In genomic region chr10:84393405-84393804, GRCm38 (mm10) we compare ENCODE assay signal across 16 mouse cellular contexts. TPM values are rescaled to one million over a fixed set of nuclear protein-coding genes. Genes with fewer than 3 reads are reported as not detected.
DNase-seq lines count a peak whose midpoint lies in the region; ATAC-seq and TF ChIP-seq lines count a peak whose summit lies in the region.
"Had no signal": no experiment of that assay in that cellular context is flagged by ENCODE, and none has a peak within 500 bp of the region (broad histone marks: within the 10 kb centered on the region; RNA-seq: fewer than 3 reads in every experiment).

No protein-coding gene starts in this region.

- peak; percentile 13 for DNase-seq in gastrocnemius, adult 2 months
- DNase-seq in gastrocnemius, postnatal 4 days (ENCODE audit: low spot score in 2 of 2), result no peak
- no peak for DNase-seq in hindbrain, embryonic 11.5 days (ENCODE audit: low spot score)
- DNase-seq in midbrain, embryonic 14.5 days, result no peak
- DNase-seq in stomach, postnatal 0 days (ENCODE audit: low spot score), result no peak
- DNase-seq: adrenal gland, postnatal 25 days; gastrocnemius, postnatal 14 days; right cerebral cortex, postnatal 25 days; thymus, postnatal 14 days had no signal

- no peak overlapping the region for H3ac ChIP-seq in myocyte (ENCODE audit: control insufficient read depth, insufficient read length)

- TF ChIP-seq CTCF in gastrocnemius, adult 2 months (IDR thresholded peaks at IDR 0.05), result no peak
- TF ChIP-seq CTCF in stomach, postnatal 0 days (IDR thresholded peaks at IDR 0.05; ENCODE audit: low read depth), result no peak

- H3K9ac ChIP-seq in hindbrain, embryonic 13.5 days, result peak overlapping the region; percentile 19; the same call in 1 of the 2 replicates
- H3K9ac ChIP-seq in hindbrain, embryonic 11.5 days (ENCODE audit: low read depth, low read length), result no peak overlapping the region
- no peak overlapping the region for H3K9ac ChIP-seq in midbrain, embryonic 14.5 days (replicated peaks; ENCODE audit: low read length)
- no peak overlapping the region for H3K9ac ChIP-seq in midbrain, embryonic 16.5 days (ENCODE audit: low read depth, low read length)
- H3K9ac ChIP-seq in stomach, postnatal 0 days (ENCODE audit: low read length), result no peak overlapping the region
- H3K9ac ChIP-seq: liver, embryonic 14.5 days had no signal

- TF ChIP-seq POLR2A in myocyte (IDR thresholded peaks at IDR 0.05; ENCODE audit: insufficient read length, low read depth), result no peak

- intact Hi-C loops in gastrocnemius, adult 2 months (cut with DNase I), result no loop called here

- ATAC-seq in hindbrain, embryonic 13.5 days (ENCODE audit: low FRiP score), result no peak
- ATAC-seq in hindbrain, embryonic 11.5 days (ENCODE audit: low FRiP score), result no peak
- ATAC-seq in midbrain, embryonic 14.5 days (ENCODE audit: low FRiP score, low TSS enrichment), result no peak
- ATAC-seq in midbrain, embryonic 16.5 days, result no peak
- ATAC-seq in stomach, postnatal 0 days (ENCODE audit: low FRiP score, low TSS enrichment), result no peak
- ATAC-seq: activated CD4-positive, CD25-positive, alpha-beta regulatory T cell, adult 4 months; inflammation-experienced regulatory T-cells, adult 6 months had no signal

- no peaks in the 10 kb centered on the region for H3K9me3 ChIP-seq in hindbrain, embryonic 13.5 days
- no peaks in the 10 kb centered on the region for H3K9me3 ChIP-seq in hindbrain, embryonic 11.5 days (ENCODE audit: control insufficient read depth, low read length)
- no peaks in the 10 kb centered on the region for H3K9me3 ChIP-seq in midbrain, embryonic 14.5 days (ENCODE audit: control insufficient read depth, low read length)
- no peaks in the 10 kb centered on the region for H3K9me3 ChIP-seq in midbrain, embryonic 16.5 days (replicated peaks; ENCODE audit: control insufficient read depth, low read length, poor library complexity, severe bottlenecking)
- no peaks in the 10 kb centered on the region for H3K9me3 ChIP-seq in stomach, postnatal 0 days (ENCODE audit: control insufficient read depth, low read length)

- no peaks in the 10 kb centered on the region for H3K27me3 ChIP-seq in hindbrain, embryonic 13.5 days
- no peaks in the 10 kb centered on the region for H3K27me3 ChIP-seq in hindbrain, embryonic 11.5 days (ENCODE audit: control insufficient read depth, insufficient read depth, low read length)
- H3K27me3 ChIP-seq in midbrain, embryonic 14.5 days (ENCODE audit: control insufficient read depth, insufficient read depth, low read length), result no peaks in the 10 kb centered on the region
- H3K27me3 ChIP-seq in midbrain, embryonic 16.5 days (ENCODE audit: control insufficient read depth, insufficient read depth, low read depth, low read length), result no peaks in the 10 kb centered on the region
- no peaks in the 10 kb centered on the region for H3K27me3 ChIP-seq in myocyte (ENCODE audit: control insufficient read depth, insufficient read depth, insufficient read length)
- no peaks in the 10 kb centered on the region for H3K27me3 ChIP-seq in stomach, postnatal 0 days (ENCODE audit: control insufficient read depth, insufficient read depth, low read length)
- H3K27me3 ChIP-seq: Patski had no signal

- H3K4me3 ChIP-seq in gastrocnemius, adult 2 months, result no peak overlapping the region
- H3K4me3 ChIP-seq in hindbrain, embryonic 13.5 days, result no peak overlapping the region
- no peak overlapping the region for H3K4me3 ChIP-seq in hindbrain, embryonic 11.5 days (ENCODE audit: low read depth, low read length)
- no peak overlapping the region for H3K4me3 ChIP-seq in midbrain, embryonic 14.5 days (replicated peaks; ENCODE audit: low read depth, low read length)
- no peak overlapping the region for H3K4me3 ChIP-seq in midbrain, embryonic 16.5 days (ENCODE audit: low read depth, low read length)
- H3K4me3 ChIP-seq in myocyte, result no peak overlapping the region
- H3K4me3 ChIP-seq in stomach, postnatal 0 days (ENCODE audit: low read depth, low read length), result no peak overlapping the region

- no peak overlapping the region for H3K27ac ChIP-seq in gastrocnemius, adult 2 months
- no peak overlapping the region for H3K27ac ChIP-seq in hindbrain, embryonic 13.5 days
- H3K27ac ChIP-seq in hindbrain, embryonic 11.5 days (ENCODE audit: low read depth, low read length), result no peak overlapping the region
- 0 out of 2 replicates have a peak overlapping the region, but pooled peaks have one; percentile 9 for H3K27ac ChIP-seq in midbrain, embryonic 14.5 days (replicated peaks; ENCODE audit: low read depth, low read length)
- no peak overlapping the region for H3K27ac ChIP-seq in midbrain, embryonic 16.5 days (ENCODE audit: low read length)
- H3K27ac ChIP-seq in stomach, postnatal 0 days (replicated peaks), result no peak overlapping the region
- H3K27ac ChIP-seq: liver, embryonic 14.5 days had no signal

- peaks cover under 1% of the 10 kb centered on the region for H3K79me2 ChIP-seq in myocyte (ENCODE audit: control insufficient read depth, insufficient read depth)

- peaks cover 8% of the 10 kb centered on the region; the same call in 1 of the 2 replicates for H3K36me3 ChIP-seq in hindbrain, embryonic 13.5 days
- no peaks in the 10 kb centered on the region for H3K36me3 ChIP-seq in hindbrain, embryonic 11.5 days (ENCODE audit: control insufficient read depth, insufficient read depth, low read length)
- peaks cover 14% of the 10 kb centered on the region for H3K36me3 ChIP-seq in midbrain, embryonic 14.5 days (ENCODE audit: control insufficient read depth, insufficient read depth, low read length)
- H3K36me3 ChIP-seq in midbrain, embryonic 16.5 days (ENCODE audit: control insufficient read depth, insufficient read depth, low read length), result no peaks in the 10 kb centered on the region
- no peaks in the 10 kb centered on the region for H3K36me3 ChIP-seq in myocyte (ENCODE audit: control insufficient read depth, insufficient read depth)
- H3K36me3 ChIP-seq in stomach, postnatal 0 days (ENCODE audit: control insufficient read depth, insufficient read depth, low read length), result no peaks in the 10 kb centered on the region

- WGBS in hindbrain, embryonic 13.5 days, result 76% methylated on average over 9 of the region's 9 CpGs
- WGBS in hindbrain, embryonic 11.5 days, result 83% methylated on average over 9 of the region's 9 CpGs
- WGBS in midbrain, embryonic 14.5 days, result 82% methylated on average over 9 of the region's 9 CpGs
- WGBS in midbrain, embryonic 16.5 days, result 73% methylated on average over 9 of the region's 9 CpGs
- WGBS in stomach, postnatal 0 days, result 58% methylated on average over 9 of the region's 9 CpGs

- TF ChIP-seq EP300 in stomach, postnatal 0 days (optimal IDR thresholded peaks at IDR 0.05), result no peak

- H3K4me2 ChIP-seq in hindbrain, embryonic 13.5 days, result no peak overlapping the region
- no peak overlapping the region for H3K4me2 ChIP-seq in hindbrain, embryonic 11.5 days (replicated peaks; ENCODE audit: low read depth, low read length)
- no peak overlapping the region for H3K4me2 ChIP-seq in midbrain, embryonic 14.5 days (ENCODE audit: low read length)
- H3K4me2 ChIP-seq in midbrain, embryonic 16.5 days (ENCODE audit: low read length), result no peak overlapping the region
- peak overlapping the region; percentile 75 for H3K4me2 ChIP-seq in myocyte (ENCODE audit: low read depth)
- no peak overlapping the region for H3K4me2 ChIP-seq in stomach, postnatal 0 days (replicated peaks; ENCODE audit: low read depth)

- H3K4me1 ChIP-seq in hindbrain, embryonic 13.5 days (replicated peaks), result peaks cover 63% of the 10 kb centered on the region
- peaks cover 6% of the 10 kb centered on the region for H3K4me1 ChIP-seq in hindbrain, embryonic 11.5 days (replicated peaks; ENCODE audit: control insufficient read depth, insufficient read depth, low read length)
- peaks cover 20% of the 10 kb centered on the region for H3K4me1 ChIP-seq in midbrain, embryonic 14.5 days (ENCODE audit: control insufficient read depth, insufficient read depth, low read length)
- peaks cover 20% of the 10 kb centered on the region for H3K4me1 ChIP-seq in midbrain, embryonic 16.5 days (ENCODE audit: control insufficient read depth, insufficient read depth, low read length)
- H3K4me1 ChIP-seq in stomach, postnatal 0 days (replicated peaks; ENCODE audit: control insufficient read depth, insufficient read depth), result peaks cover 3% of the 10 kb centered on the region; the same call in 1 of the 2 replicates

TF ChIP-seq in myocyte, 11 proteins besides CTCF, POLR2A, EP300 and RAD21:
- TF ChIP-seq TCF12 (IDR thresholded peaks at IDR 0.05; ENCODE audit: insufficient read depth, poor library complexity, severe bottlenecking) (no peak), USF1 (IDR thresholded peaks at IDR 0.05; ENCODE audit: low read depth) (no peak)

RNA-seq across cellular contexts. Expression of gene Nuak1, which starts 47.0 kb away (rescaled TPM):
- total RNA-seq in gastrocnemius, adult 2 months (2021), result 10 to 100 TPM; 21.4 to 31.0 TPM
- 10 to 100 TPM; 19.9 to 20.7 TPM for total RNA-seq in gastrocnemius, postnatal 4 days (2021)
- polyA plus RNA-seq in hindbrain, embryonic 13.5 days (2015; fragmentation: Nextera tagmentation; extraction: Ambion mirVana), result 4.6 and 4.8 TPM in 2 replicates
- 5.1 and 5.7 TPM in 2 replicates for polyA plus RNA-seq in hindbrain, embryonic 11.5 days (2014; fragmentation: Nextera tagmentation; extraction: Ambion mirVana)
- 5.4 and 9.2 TPM in 2 replicates for polyA plus RNA-seq in midbrain, embryonic 14.5 days (2014; fragmentation: Nextera tagmentation; extraction: Ambion mirVana)
- polyA plus RNA-seq in midbrain, embryonic 16.5 days (2015; fragmentation: Nextera tagmentation; extraction: Ambion mirVana), result 5.5 and 5.6 TPM in 2 replicates
- 21.8 TPM for polyA plus RNA-seq in myocyte (2012; fragmentation: generic; extraction: Trizol)
- polyA plus RNA-seq in stomach, postnatal 0 days (2015; fragmentation: Nextera tagmentation; extraction: Ambion mirVana), result 0.35 and 0.40 TPM in 2 replicates
- polyA plus RNA-seq: activated CD4-positive, CD25-positive, alpha-beta regulatory T cell, adult 4 months; inflammation-experienced regulatory T-cells, adult 6 months had no signal
